11 mouse cellular contexts compared by ENCODE assay signal in the genomic region with DNA sequence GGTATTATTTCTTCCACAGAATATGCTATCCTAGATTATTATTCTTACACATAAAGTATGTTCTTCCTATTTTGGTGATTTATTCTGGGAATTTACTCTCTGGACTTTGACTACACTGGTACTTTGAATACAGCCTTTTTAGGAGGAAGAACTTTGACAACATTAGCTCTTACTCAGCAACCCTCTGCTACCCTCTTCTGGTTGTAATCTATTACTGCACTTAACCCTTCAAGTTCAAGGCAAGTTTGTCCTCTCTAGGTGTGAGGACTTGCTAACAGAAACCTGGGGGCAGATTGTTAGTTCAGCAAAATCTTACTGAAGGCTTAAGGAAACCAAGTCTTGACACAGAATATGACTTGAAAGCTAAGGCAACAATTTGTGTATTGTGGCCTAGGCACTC. TPM values are rescaled to one million over a fixed set of nuclear protein-coding genes. Genes with fewer than 3 reads are reported as not detected.
DNase-seq lines count a peak whose midpoint lies in the region; ATAC-seq lines count a peak whose summit lies in the region.
"Had no signal": no experiment of that assay in that cellular context is flagged by ENCODE, and none has a peak within 500 bp of the region (broad histone marks: within the 10 kb centered on the region; RNA-seq: fewer than 3 reads in every experiment).

No protein-coding gene starts in this region.

- H3K4me2 ChIP-seq in hindbrain, embryonic 11.5 days (replicated peaks; ENCODE audit: low read depth, low read length), result no peak overlapping the region
- H3K4me2 ChIP-seq in hindbrain, embryonic 12.5 days (replicated peaks), result no peak overlapping the region
- H3K4me2 ChIP-seq in midbrain, embryonic 13.5 days (replicated peaks), result no peak overlapping the region
- no peak overlapping the region for H3K4me2 ChIP-seq in midbrain, embryonic 15.5 days
- H3K4me2 ChIP-seq: embryonic facial prominence, embryonic 15.5 days; heart, embryonic 15.5 days; limb, embryonic 12.5 days had no signal

- no peak overlapping the region for H3K4me3 ChIP-seq in hindbrain, embryonic 11.5 days (ENCODE audit: low read depth, low read length)
- H3K4me3 ChIP-seq in hindbrain, embryonic 12.5 days, result no peak overlapping the region
- no peak overlapping the region for H3K4me3 ChIP-seq in midbrain, embryonic 13.5 days (replicated peaks)
- H3K4me3 ChIP-seq in midbrain, embryonic 15.5 days, result no peak overlapping the region
- H3K4me3 ChIP-seq: embryonic facial prominence, embryonic 15.5 days; heart, embryonic 15.5 days; limb, embryonic 12.5 days had no signal

- ATAC-seq in hindbrain, embryonic 11.5 days (ENCODE audit: low FRiP score), result no peak
- ATAC-seq in hindbrain, embryonic 12.5 days (ENCODE audit: low FRiP score), result no peak
- 0 out of 2 replicates have a peak, but pooled peaks have one; percentile 17 for ATAC-seq in midbrain, embryonic 13.5 days
- no peak for ATAC-seq in midbrain, embryonic 15.5 days (replicated peaks)

- H3K4me1 ChIP-seq in hindbrain, embryonic 11.5 days (replicated peaks; ENCODE audit: control insufficient read depth, insufficient read depth, low read length), result no peaks in the 10 kb centered on the region
- H3K4me1 ChIP-seq in hindbrain, embryonic 12.5 days, result no peaks in the 10 kb centered on the region
- H3K4me1 ChIP-seq in midbrain, embryonic 13.5 days (replicated peaks), result no peaks in the 10 kb centered on the region
- H3K4me1 ChIP-seq in midbrain, embryonic 15.5 days, result no peaks in the 10 kb centered on the region
- H3K4me1 ChIP-seq: embryonic facial prominence, embryonic 15.5 days; heart, embryonic 15.5 days; limb, embryonic 12.5 days had no signal

- no peak overlapping the region for H3K27ac ChIP-seq in hindbrain, embryonic 11.5 days (ENCODE audit: low read depth, low read length)
- no peak overlapping the region for H3K27ac ChIP-seq in hindbrain, embryonic 12.5 days
- H3K27ac ChIP-seq in midbrain, embryonic 13.5 days, result no peak overlapping the region
- no peak overlapping the region for H3K27ac ChIP-seq in midbrain, embryonic 15.5 days
- H3K27ac ChIP-seq: embryonic facial prominence, embryonic 15.5 days; heart, embryonic 15.5 days; limb, embryonic 12.5 days had no signal

- peak; percentile 58 for DNase-seq in hindbrain, embryonic 11.5 days (ENCODE audit: low spot score)
- DNase-seq in embryo, embryonic 11 days, result peak; percentile 38
- DNase-seq in retina, postnatal 7 days (ENCODE audit: low read depth, low spot score), result peak; percentile 13
- no peak for DNase-seq in urinary bladder, postnatal 14 days (ENCODE audit: low spot score)
- no peak for DNase-seq in spleen, postnatal 10 days (ENCODE audit: low spot score in 2 of 2)

- H3K36me3 ChIP-seq in hindbrain, embryonic 11.5 days (ENCODE audit: control insufficient read depth, insufficient read depth, low read length), result no peaks in the 10 kb centered on the region
- H3K36me3 ChIP-seq in hindbrain, embryonic 12.5 days, result no peaks in the 10 kb centered on the region
- no peaks in the 10 kb centered on the region for H3K36me3 ChIP-seq in midbrain, embryonic 13.5 days
- no peaks in the 10 kb centered on the region for H3K36me3 ChIP-seq in midbrain, embryonic 15.5 days (replicated peaks)
- H3K36me3 ChIP-seq: embryonic facial prominence, embryonic 15.5 days; heart, embryonic 15.5 days; limb, embryonic 12.5 days had no signal

- H3K9me3 ChIP-seq in hindbrain, embryonic 11.5 days (ENCODE audit: control insufficient read depth, low read length), result no peaks in the 10 kb centered on the region
- H3K9me3 ChIP-seq in hindbrain, embryonic 12.5 days (replicated peaks), result no peaks in the 10 kb centered on the region
- H3K9me3 ChIP-seq in midbrain, embryonic 13.5 days, result 0 out of 2 replicates have a peak, but pooled peaks cover under 1% of the 10 kb centered on the region
- no peaks in the 10 kb centered on the region for H3K9me3 ChIP-seq in midbrain, embryonic 15.5 days
- H3K9me3 ChIP-seq: embryonic facial prominence, embryonic 15.5 days; heart, embryonic 15.5 days; limb, embryonic 12.5 days had no signal

- no peak overlapping the region for H3K9ac ChIP-seq in hindbrain, embryonic 11.5 days (ENCODE audit: low read depth, low read length)
- no peak overlapping the region for H3K9ac ChIP-seq in hindbrain, embryonic 12.5 days
- no peak overlapping the region for H3K9ac ChIP-seq in midbrain, embryonic 13.5 days (replicated peaks)
- no peak overlapping the region for H3K9ac ChIP-seq in midbrain, embryonic 15.5 days
- H3K9ac ChIP-seq: embryonic facial prominence, embryonic 15.5 days; heart, embryonic 15.5 days; limb, embryonic 12.5 days had no signal

- no peaks in the 10 kb centered on the region for H3K27me3 ChIP-seq in hindbrain, embryonic 11.5 days (ENCODE audit: control insufficient read depth, insufficient read depth, low read length)
- no peaks in the 10 kb centered on the region for H3K27me3 ChIP-seq in hindbrain, embryonic 12.5 days
- H3K27me3 ChIP-seq in midbrain, embryonic 13.5 days, result no peaks in the 10 kb centered on the region
- no peaks in the 10 kb centered on the region for H3K27me3 ChIP-seq in midbrain, embryonic 15.5 days (replicated peaks)
- H3K27me3 ChIP-seq: embryonic facial prominence, embryonic 15.5 days; heart, embryonic 15.5 days; limb, embryonic 12.5 days had no signal

RNA-seq across cellular contexts. Expression of gene Grm5, which starts 17.5 kb away (rescaled TPM):
- polyA plus RNA-seq in hindbrain, embryonic 11.5 days (2014; fragmentation: Nextera tagmentation; extraction: Ambion mirVana), result 0.42 and 0.75 TPM in 2 replicates
- 1.7 and 2.2 TPM in 2 replicates for polyA plus RNA-seq in hindbrain, embryonic 12.5 days (2016; fragmentation: Nextera tagmentation; extraction: Ambion mirVana)
- 9.9 and 12.2 TPM in 2 replicates for polyA plus RNA-seq in midbrain, embryonic 13.5 days (2015; fragmentation: Nextera tagmentation; extraction: Ambion mirVana)
- 45.6 and 47.6 TPM in 2 replicates for polyA plus RNA-seq in midbrain, embryonic 15.5 days (2015; fragmentation: Nextera tagmentation; extraction: Ambion mirVana)
- polyA plus RNA-seq: heart, embryonic 15.5 days had no signal

Comparison
In these comparisons a context has a peak if more than half of its experiments do, and no peak if none do; other contexts are left out.
1. DNase-seq: peak in hindbrain, embryonic 11.5 days (single experiment), embryo, embryonic 11 days (single experiment) and retina, postnatal 7 days (single experiment); none in urinary bladder, postnatal 14 days (single experiment) and spleen, postnatal 10 days (0 of 2).